Mouse (Mus musculus) frontal cortex, postnatal 25 days (tissue): ENCODE measurements around the gene Dcaf6.

Experiments used
- DNase-seq, 2 experiments: peaks; one replicate each; pipeline ENCODE4 v3.0.0; 2022; ENCODE audit warnings: low spot score in 2 of 2

The Dcaf6 gene

GRCm38 (mm10) chr1:165321393-165321861 lies 138.8 kb downstream of the Dcaf6 start:
- DNase-seq: no peak

GRCm38 (mm10) chr1:165320141-165320934 lies 139.9 kb downstream of the Dcaf6 start:
- DNase-seq: peak; percentile 58 to 69

- no peak for DNase-seq
These were observed 143.9 kb downstream of the Dcaf6 start for GRCm38 (mm10) chr1:165316361-165316760.

- no peak for DNase-seq
These were observed 152.1 kb downstream of the Dcaf6 start for GRCm38 (mm10) chr1:165308180-165308579.

GRCm38 (mm10) chr1:165304341-165304740 lies 155.9 kb downstream of the Dcaf6 start:
- DNase-seq: no peak

- DNase-seq: no peak
These were observed 157.1 kb downstream of the Dcaf6 start for GRCm38 (mm10) chr1:165303209-165303608.

GRCm38 (mm10) chr1:165302455-165303208 lies 157.6 kb downstream of the Dcaf6 start:
- DNase-seq: peak in 1 of 2 experiments; percentile 20

- no peak for DNase-seq
These were observed 158.7 kb downstream of the Dcaf6 start for GRCm38 (mm10) chr1:165301567-165301966.

GRCm38 (mm10) chr1:165301108-165301507 lies 159.2 kb downstream of the Dcaf6 start:
- no peak for DNase-seq

- no peak for DNase-seq
These were observed 164.8 kb downstream of the Dcaf6 start, which contains the start of gene Gpr161 for GRCm38 (mm10) chr1:165295489-165295888. Gpr161 (plus strand) TSS chr1:165295789.

GRCm38 (mm10) chr1:165291606-165292005 lies 168.7 kb downstream of the Dcaf6 start:
- DNase-seq: no peak

- no peak for DNase-seq
These were observed 170.4 kb downstream of the Dcaf6 start for GRCm38 (mm10) chr1:165289831-165290230.

- no peak for DNase-seq
These were observed 172.1 kb downstream of the Dcaf6 start for GRCm38 (mm10) chr1:165288165-165288564.

GRCm38 (mm10) chr1:165284096-165284495 lies 176.2 kb downstream of the Dcaf6 start:
- DNase-seq: no peak

GRCm38 (mm10) chr1:165282967-165283345 lies 177.3 kb downstream of the Dcaf6 start:
- no peak for DNase-seq

GRCm38 (mm10) chr1:165282222-165282966 lies 177.9 kb downstream of the Dcaf6 start:
- DNase-seq: no peak

- no peak for DNase-seq
These were observed 178.7 kb downstream of the Dcaf6 start for GRCm38 (mm10) chr1:165281351-165282221.

GRCm38 (mm10) chr1:165280741-165281140 lies 179.5 kb downstream of the Dcaf6 start:
- DNase-seq: no peak
